8 mouse cellular contexts compared by ENCODE assay signal in the genomic region with DNA sequence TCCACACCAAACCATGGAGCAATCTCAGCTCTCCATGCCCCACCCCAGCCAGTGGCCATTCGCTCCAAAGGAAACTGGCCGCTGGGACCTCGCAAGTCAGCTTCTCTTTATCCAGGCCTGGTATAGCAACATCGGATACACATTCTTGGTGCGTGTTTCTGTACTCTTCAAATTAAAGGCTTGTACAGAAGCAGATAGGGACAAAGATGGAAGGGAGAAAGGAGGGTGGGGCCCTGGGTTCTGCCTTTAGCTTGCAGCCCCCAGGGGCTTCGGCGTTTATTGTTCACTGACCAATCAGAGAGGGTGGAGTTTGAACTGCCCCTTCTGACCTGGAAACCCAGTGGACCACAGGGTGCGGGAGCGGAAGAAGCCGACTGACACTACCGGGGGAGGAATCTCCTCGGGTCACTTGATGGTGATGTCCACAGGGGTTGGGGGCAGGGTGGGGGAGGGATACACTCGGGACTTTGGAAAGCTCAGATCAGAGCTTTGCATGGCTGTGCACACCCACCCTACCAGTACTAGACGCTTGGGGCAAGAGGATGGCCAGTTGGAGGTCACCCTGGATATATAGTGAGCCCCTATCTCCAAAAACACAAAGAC. TPM values are rescaled to one million over a fixed set of nuclear protein-coding genes. Genes with fewer than 3 reads are reported as not detected.
DNase-seq lines count a peak whose midpoint lies in the region; ATAC-seq and TF ChIP-seq lines count a peak whose summit lies in the region.

No protein-coding gene starts in this region.

- H3ac ChIP-seq in myocyte (ENCODE audit: control insufficient read depth, insufficient read length) = peak overlapping the region; percentile 12

- H3K9ac ChIP-seq in MEL (ENCODE audit: control insufficient read depth, low read depth, low read length, poor library complexity, severe bottlenecking) = peak overlapping the region; percentile 86
- peak overlapping the region; percentile 87 for H3K9ac ChIP-seq in heart, embryonic 13.5 days

- TF ChIP-seq CTCF in MEL (IDR thresholded peaks at IDR 0.05 in 2 of 3, conservative IDR thresholded peaks at IDR 0.05 in 1 of 3; ENCODE audit: control insufficient read depth in 1 of 3, insufficient read depth in 1 of 3, low read depth in 2 of 3, low read length in 3 of 3, poor library complexity in 1 of 3, severe bottlenecking in 1 of 3) = no peak

- H3K36me3 ChIP-seq in MEL (ENCODE audit: control insufficient read depth in 1 of 2, insufficient read depth in 2 of 2, low read length in 2 of 2) (peaks cover 0 to 4% of the 10 kb centered on the region in 2 experiments; a peak in 2 of 4 replicates), myocyte (ENCODE audit: control insufficient read depth, insufficient read depth) (no peaks in the 10 kb centered on the region)
- 0 out of 2 replicates have a peak, but pooled peaks cover 7% of the 10 kb centered on the region for H3K36me3 ChIP-seq in heart, embryonic 13.5 days

- ATAC-seq in heart, embryonic 13.5 days (ENCODE audit: extremely low read depth, insufficient number of reproducible peaks, low FRiP score, low TSS enrichment) = no peak
- ATAC-seq in megakaryocyte-erythroid progenitor cell, adult 5-6 weeks (replicated peaks; ENCODE audit: low FRiP score, low TSS enrichment, poor library complexity, severe bottlenecking) = no peak

- peak overlapping the region; percentile 91 for H3K4me2 ChIP-seq in heart, embryonic 13.5 days
- peak overlapping the region; percentile 95 for H3K4me2 ChIP-seq in myocyte (ENCODE audit: low read depth)

- H3K27me3 ChIP-seq in MEL (ENCODE audit: control insufficient read depth in 1 of 2, insufficient read depth in 2 of 2, low read length in 2 of 2) = peaks cover under 1 to 1% of the 10 kb centered on the region in 2 experiments; a peak in 2 of 4 replicates
- H3K27me3 ChIP-seq in heart, embryonic 13.5 days (replicated peaks) = peaks cover 4% of the 10 kb centered on the region; the same call in 1 of the 2 replicates
- H3K27me3 ChIP-seq in myocyte (ENCODE audit: control insufficient read depth, insufficient read depth, insufficient read length) = no peaks in the 10 kb centered on the region

- WGBS in heart, embryonic 13.5 days = 33% methylated on average over 14 of the region's 14 CpGs

- no peak for TF ChIP-seq RAD21 in MEL (IDR thresholded peaks at IDR 0.05; ENCODE audit: low read depth, low read length)

- H3K9me3 ChIP-seq in MEL (replicated peaks; ENCODE audit: insufficient read depth, low read length) = no peaks in the 10 kb centered on the region
- H3K9me3 ChIP-seq in heart, embryonic 13.5 days = no peaks in the 10 kb centered on the region

- H3K4me3 ChIP-seq in MEL (ENCODE audit: control insufficient read depth in 1 of 2, insufficient read depth in 1 of 2, low read depth in 2 of 2, low read length in 2 of 2) (peak overlapping the region; percentile 79 to 84), myocyte (peak overlapping the region; percentile 76)
- peak overlapping the region; percentile 77 for H3K4me3 ChIP-seq in heart, embryonic 13.5 days

- no peak overlapping the region for H3K27ac ChIP-seq in MEL (ENCODE audit: control insufficient read depth, low read depth, low read length)
- H3K27ac ChIP-seq in heart, embryonic 13.5 days (replicated peaks) = peak overlapping the region; percentile 70

- no peak for TF ChIP-seq EP300 in MEL (IDR thresholded peaks at IDR 0.05; ENCODE audit: low read depth in 1 of 2, low read length in 2 of 2)

- peak; percentile 53 for DNase-seq in cerebellum, adult 11-12 months
- DNase-seq in cerebellum, adult 8-10 months = no peak
- DNase-seq in MEL (ENCODE audit: low read depth, low spot score) = no peak
- peak; percentile 64 for DNase-seq in kidney, postnatal 14 days
- DNase-seq in left cerebral cortex, adult 18-20 months (ENCODE audit: low spot score in 2 of 2) = no peak

- TF ChIP-seq POLR2A in MEL (IDR thresholded peaks at IDR 0.05; ENCODE audit: control insufficient read depth in 1 of 2, insufficient read depth in 1 of 2, low read depth in 1 of 2, low read length in 2 of 2, poor library complexity in 1 of 2) = no peak
- no peak for TF ChIP-seq POLR2A in myocyte (IDR thresholded peaks at IDR 0.05; ENCODE audit: insufficient read length, low read depth)

- peaks cover 1% of the 10 kb centered on the region; the same call in 1 of the 2 replicates for H3K79me2 ChIP-seq in MEL (ENCODE audit: control insufficient read depth, insufficient read depth, low read length, poor library complexity)
- peaks cover 33% of the 10 kb centered on the region for H3K79me2 ChIP-seq in myocyte (ENCODE audit: control insufficient read depth, insufficient read depth)

- peaks cover 6 to 11% of the 10 kb centered on the region in 2 experiments; a peak in 3 of 4 replicates for H3K4me1 ChIP-seq in MEL (ENCODE audit: control insufficient read depth in 1 of 2, insufficient read depth in 2 of 2, low read length in 2 of 2)
- peaks cover 43% of the 10 kb centered on the region for H3K4me1 ChIP-seq in heart, embryonic 13.5 days

TF ChIP-seq in MEL, 35 proteins besides CTCF, POLR2A, EP300 and RAD21:
- TF ChIP-seq MYC (IDR thresholded peaks at IDR 0.05; ENCODE audit: low read depth, low read length) (no peak), MXI1 (IDR thresholded peaks at IDR 0.05; ENCODE audit: low read depth, low read length) (no peak), ELF1 (IDR thresholded peaks at IDR 0.05; ENCODE audit: low read depth, low read length) (no peak), KAT2A (conservative IDR thresholded peaks at IDR 0.05; ENCODE audit: low read depth, low read length) (no peak), TAL1 (IDR thresholded peaks at IDR 0.05; ENCODE audit: low read length) (no peak), ZKSCAN1 (IDR thresholded peaks at IDR 0.05; ENCODE audit: low read depth, low read length) (no peak), RCOR1 (IDR thresholded peaks at IDR 0.05; ENCODE audit: low read depth, low read length) (no peak), USF2 (IDR thresholded peaks at IDR 0.05; ENCODE audit: borderline replicate concordance in 1 of 2, insufficient read depth in 1 of 2, low read depth in 1 of 2, low read length in 2 of 2) (no peak), TCF12 (IDR thresholded peaks at IDR 0.05; ENCODE audit: low read depth, low read length) (no peak), UBTF (IDR thresholded peaks at IDR 0.05; ENCODE audit: borderline replicate concordance, insufficient read depth, low read depth, low read length) (no peak), USF1 (IDR thresholded peaks at IDR 0.05; ENCODE audit: low read depth, low read length) (no peak), JUND (IDR thresholded peaks at IDR 0.05; ENCODE audit: low read depth, low read length) (no peak), POLR2AphosphoS5 (IDR thresholded peaks at IDR 0.05; ENCODE audit: borderline replicate concordance, low read depth, low read length) (no peak), ZC3H11A (IDR thresholded peaks at IDR 0.05; ENCODE audit: low read depth, low read length) (no peak), MAZ (IDR thresholded peaks at IDR 0.05; ENCODE audit: low read depth, low read length) (no peak)

TF ChIP-seq in myocyte, 11 proteins besides CTCF, POLR2A, EP300 and RAD21:
- no peak for TF ChIP-seq USF1 (IDR thresholded peaks at IDR 0.05; ENCODE audit: low read depth)
- TF ChIP-seq SRF (IDR thresholded peaks at IDR 0.05; ENCODE audit: control insufficient read depth, insufficient read length, low read depth) = no peak
- no peak for TF ChIP-seq MAX (IDR thresholded peaks at IDR 0.05; ENCODE audit: low read depth)
- no peak for TF ChIP-seq E2F4 (IDR thresholded peaks at IDR 0.05; ENCODE audit: insufficient read depth)
- TF ChIP-seq TCF3 (IDR thresholded peaks at IDR 0.05; ENCODE audit: insufficient read length, low read depth) = no peak
- TF ChIP-seq TCF12 (IDR thresholded peaks at IDR 0.05; ENCODE audit: insufficient read depth, poor library complexity, severe bottlenecking) = no peak
- TF ChIP-seq REST (IDR thresholded peaks at IDR 0.05; ENCODE audit: insufficient read depth, insufficient read length) = no peak
- TF ChIP-seq POLR2AphosphoS2 (IDR thresholded peaks at IDR 0.05; ENCODE audit: insufficient read length, low read depth) = no peak
- no peak for TF ChIP-seq MYOD1 (IDR thresholded peaks at IDR 0.05; ENCODE audit: control insufficient read depth in 1 of 3, insufficient read length in 2 of 3, low read depth in 2 of 3)
- TF ChIP-seq MYOG (IDR thresholded peaks at IDR 0.05; ENCODE audit: control insufficient read depth in 1 of 3, insufficient read depth in 1 of 3, insufficient read length in 2 of 3, low read depth in 2 of 3) = no peak
- TF ChIP-seq CEBPB (IDR thresholded peaks at IDR 0.05; ENCODE audit: insufficient read depth, poor library complexity, severe bottlenecking) = no peak

RNA-seq across cellular contexts. Expression of gene Cotl1, which starts 0.8 kb away (rescaled TPM):
- 60.5 and 70.3 TPM in 2 replicates for total RNA-seq in MEL (2012; rRNA removed)
- polyA plus RNA-seq in MEL (2012; ENCODE audit: insufficient read depth in 1 of 2, insufficient read length in 2 of 2, low read depth in 1 of 2, low replicate concordance in 2 of 2, missing spikeins in 1 of 2) (100 to 1,000 TPM in 1 of 2 experiments, not detected in 1; 114 TPM), myocyte (2012; fragmentation: generic; extraction: Trizol) (144 TPM)
- polyA plus RNA-seq in heart, embryonic 13.5 days (2015; fragmentation: Nextera tagmentation; extraction: Ambion mirVana) = 40.2 and 51.4 TPM in 2 replicates
- 24.4 and 63.9 TPM in 2 replicates for total RNA-seq in megakaryocyte-erythroid progenitor cell, adult 5-6 weeks (2014; fragmentation: Nextera tagmentation)
- total RNA-seq in megakaryocyte-erythroid progenitor cell, adult 5-6 weeks (2017) = 30.4 and 44.2 TPM in 2 replicates
- 10 to 100 TPM; 67.0 to 69.6 TPM for total RNA-seq in left cerebral cortex, adult 18-20 months (2021)

RNA-seq across cellular contexts. Expression of gene Klhl36, which starts 22.5 kb away (rescaled TPM):
- 4.5 and 4.6 TPM in 2 replicates for total RNA-seq in MEL (2012; rRNA removed)
- polyA plus RNA-seq in MEL (2012; ENCODE audit: insufficient read depth in 1 of 2, insufficient read length in 2 of 2, low read depth in 1 of 2, low replicate concordance in 2 of 2, missing spikeins in 1 of 2) (1 to 10 TPM in 1 of 2 experiments, not detected in 1; 6.6 TPM), myocyte (2012; fragmentation: generic; extraction: Trizol) (4.0 TPM)
- 10.1 and 10.9 TPM in 2 replicates for polyA plus RNA-seq in heart, embryonic 13.5 days (2015; fragmentation: Nextera tagmentation; extraction: Ambion mirVana)
- total RNA-seq in megakaryocyte-erythroid progenitor cell, adult 5-6 weeks (2014; fragmentation: Nextera tagmentation) = 2.2 and 4.4 TPM in 2 replicates
- 3.2 and 5.6 TPM in 2 replicates for total RNA-seq in megakaryocyte-erythroid progenitor cell, adult 5-6 weeks (2017)
- total RNA-seq in left cerebral cortex, adult 18-20 months (2021) = 1 to 10 TPM; 7.7 to 8.8 TPM

Comparison
In these comparisons a context has a peak if more than half of its experiments do, and no peak if none do; other contexts are left out.
1. DNase-seq: peak in cerebellum, adult 11-12 months (single experiment) and kidney, postnatal 14 days (single experiment); none in cerebellum, adult 8-10 months (single experiment), MEL (single experiment) and left cerebral cortex, adult 18-20 months (0 of 2).
2. Peak in every context shown above with its lines, with median percentiles within 50 percentile points of each other: H3K4me3 ChIP-seq.